Mouse (Mus musculus) forebrain, embryonic 14.5 days (tissue): Measurements from ENCODE around the gene Adprh. TPM values are rescaled to one million over a fixed set of nuclear protein-coding genes. Genes with fewer than 3 reads are reported as not detected.

Experiments used
- ATAC-seq: fragments of 200-750 bp; cut with Nextera tagmentation; 2 replicates; pipeline ENCODE4 v1.8.0; 2017; ENCODE audit warnings: mild to moderate bottlenecking, moderate library complexity
- DNase-seq: peaks from one replicate; pipeline ENCODE4 v3.0.0-alpha.2; 2015; ENCODE audit warnings: low spot score
- H3K27ac ChIP-seq: fragments of 300-500 bp; sonication (generic); 2 replicates; pipeline ENCODE4 v1.5.1; 2014; ENCODE audit warnings: low read depth, mild to moderate bottlenecking, control low read depth, low read length, moderate library complexity
- H3K27me3 ChIP-seq: fragments of 300-500 bp; sonication (generic); replicated peaks from 2 replicates; pipeline ENCODE4 v1.6.1; 2014; ENCODE audit warnings: low read length, control low read depth, mixed read lengths; ENCODE audit not compliant: control insufficient read depth, insufficient read depth
- H3K36me3 ChIP-seq: fragments of 300-500 bp; sonication (generic); 2 replicates; pipeline ENCODE4 v1.6.1; 2014; ENCODE audit warnings: low read length, control low read depth; ENCODE audit not compliant: control insufficient read depth, insufficient read depth
- H3K4me1 ChIP-seq: fragments of 300-500 bp; sonication (generic); 2 replicates; pipeline ENCODE4 v1.6.1; 2014; ENCODE audit warnings: antibody characterized with exemption, low read length, control low read depth; ENCODE audit not compliant: control insufficient read depth, insufficient read depth
- H3K4me2 ChIP-seq: fragments of 300-500 bp; sonication (generic); 2 replicates; pipeline ENCODE4 v1.6.1; 2014; ENCODE audit warnings: mild to moderate bottlenecking, control low read depth, low read length
- H3K4me3 ChIP-seq: fragments of 300-500 bp; sonication (generic); 2 replicates; pipeline ENCODE4 v1.5.1; 2014; ENCODE audit warnings: low read depth, low read length, control low read depth
- H3K9ac ChIP-seq: fragments of 300-500 bp; sonication (generic); 2 replicates; pipeline ENCODE4 v1.6.1; 2014; ENCODE audit warnings: mild to moderate bottlenecking, low read length, control low read depth, moderate library complexity
- H3K9me3 ChIP-seq: fragments of 300-500 bp; sonication (generic); replicated peaks from 2 replicates; pipeline ENCODE4 v1.6.1; 2016; ENCODE audit warnings: low read length, control low read depth, mixed read lengths; ENCODE audit not compliant: control insufficient read depth
- WGBS: fragments of 180-500 bp; shearing (Covaris S2); extraction: QIAGEN DNeasy Blood & Tissue Kit; methylation state at CpG from one replicate; pipeline ENCODE4 v1.1.7; 2014; 5-methylcytosine and 5-hydroxymethylcytosine counted together
- polyA plus RNA-seq: library from polyadenylated mRNA; unstranded; fragments of >200 nt; fragmentation: Nextera tagmentation; extraction: Ambion mirVana; gene quantifications from 2 replicates; pipeline ENCODE4 v1.2.1, GENCODE M21; 2014

The Adprh gene
- polyA plus RNA-seq, 1 experiment from 2014 or later: 124 TPM

GRCm38 (mm10) chr16:38468706-38469018 lies 16.2 kb upstream of the Adprh start:
- no peak overlapping the region for H3K27ac ChIP-seq
- no peaks in the 10 kb centered on the region for H3K27me3 ChIP-seq
- H3K36me3 ChIP-seq: no peaks in the 10 kb centered on the region
- H3K4me3 ChIP-seq: no peak overlapping the region
- DNase-seq: no peak
- H3K9me3 ChIP-seq: no peaks in the 10 kb centered on the region
- ATAC-seq: no peak
- 34% methylated on average over 3 of the region's 3 CpGs for WGBS
- no peaks in the 10 kb centered on the region for H3K4me1 ChIP-seq
- H3K9ac ChIP-seq: no peak overlapping the region
- H3K4me2 ChIP-seq: no peak overlapping the region

- no peaks in the 10 kb centered on the region for H3K9me3 ChIP-seq
- H3K9ac ChIP-seq: no peak overlapping the region
- no peaks in the 10 kb centered on the region for H3K27me3 ChIP-seq
- no peak overlapping the region for H3K4me3 ChIP-seq
- no peak overlapping the region for H3K27ac ChIP-seq
- H3K4me2 ChIP-seq: no peak overlapping the region
- 87% methylated on average over 8 of the region's 8 CpGs for WGBS
- no peaks in the 10 kb centered on the region for H3K4me1 ChIP-seq
- ATAC-seq (no peak), DNase-seq (no peak)
- H3K36me3 ChIP-seq: no peaks in the 10 kb centered on the region
Measured at GRCm38 (mm10) chr16:38467917-38468705, 15.6 kb upstream of the Adprh start.

- Histone ChIP-seq H3K4me3 (no peak overlapping the region), H3K4me2 (no peak overlapping the region)
- ATAC-seq: no peak
Measured at GRCm38 (mm10) chr16:38467091-38467916, 14.8 kb upstream of the Adprh start.

GRCm38 (mm10) chr16:38466089-38466488 lies 13.6 kb upstream of the Adprh start:
- ATAC-seq: no peak

More at GRCm38 (mm10) chr16:38467091-38467916, 14.8 kb upstream of the Adprh start:
- no peaks in the 10 kb centered on the region for H3K27me3 ChIP-seq
- DNase-seq: no peak
- H3K9ac ChIP-seq: no peak overlapping the region
- H3K9me3 ChIP-seq: no peaks in the 10 kb centered on the region
- H3K4me1 ChIP-seq: no peaks in the 10 kb centered on the region
- no peaks in the 10 kb centered on the region for H3K36me3 ChIP-seq
- 91% methylated on average over 13 of the region's 13 CpGs for WGBS
- H3K27ac ChIP-seq: no peak overlapping the region

GRCm38 (mm10) chr16:38463305-38463704 lies 10.8 kb upstream of the Adprh start:
- ATAC-seq: no peak
- H3K9ac ChIP-seq: no peak overlapping the region
- no peaks in the 10 kb centered on the region for H3K36me3 ChIP-seq
- no peak overlapping the region for H3K4me2 ChIP-seq
- H3K4me1 ChIP-seq: no peaks in the 10 kb centered on the region
- no peak overlapping the region for H3K4me3 ChIP-seq
- no peak for DNase-seq
- no peaks in the 10 kb centered on the region for H3K9me3 ChIP-seq
- no peak overlapping the region for H3K27ac ChIP-seq
- no peaks in the 10 kb centered on the region for H3K27me3 ChIP-seq
- WGBS: 91% methylated on average over 5 of the region's 5 CpGs

More at GRCm38 (mm10) chr16:38466089-38466488, 13.6 kb upstream of the Adprh start:
- DNase-seq: no peak
- WGBS: 81% methylated on average over 4 of the region's 4 CpGs
- Histone ChIP-seq H3K27ac (no peak overlapping the region), H3K4me3 (no peak overlapping the region), H3K9me3 (no peaks in the 10 kb centered on the region), H3K4me2 (no peak overlapping the region), H3K4me1 (no peaks in the 10 kb centered on the region), H3K9ac (no peak overlapping the region), H3K27me3 (no peaks in the 10 kb centered on the region), H3K36me3 (no peaks in the 10 kb centered on the region)

GRCm38 (mm10) chr16:38462161-38462560 lies 9.7 kb upstream of the Adprh start:
- no peaks in the 10 kb centered on the region for H3K9me3 ChIP-seq
- no peak overlapping the region for H3K4me2 ChIP-seq
- DNase-seq (no peak), ATAC-seq (no peak)
- H3K36me3 ChIP-seq: no peaks in the 10 kb centered on the region
- no peaks in the 10 kb centered on the region for H3K27me3 ChIP-seq
- 88% methylated on average over 7 of the region's 7 CpGs for WGBS
- no peaks in the 10 kb centered on the region for H3K4me1 ChIP-seq
- no peak overlapping the region for H3K9ac ChIP-seq
- no peak overlapping the region for H3K27ac ChIP-seq
- H3K4me3 ChIP-seq: no peak overlapping the region

- no peaks in the 10 kb centered on the region for H3K27me3 ChIP-seq
- 83% methylated on average over 8 of the region's 8 CpGs for WGBS
Measured at GRCm38 (mm10) chr16:38461749-38462148, 9.2 kb upstream of the Adprh start.

GRCm38 (mm10) chr16:38459990-38460389 lies 7.5 kb upstream of the Adprh start:
- Histone ChIP-seq H3K27ac (no peak overlapping the region), H3K4me3 (no peak overlapping the region), H3K4me1 (no peaks in the 10 kb centered on the region), H3K27me3 (no peaks in the 10 kb centered on the region), H3K9me3 (no peaks in the 10 kb centered on the region), H3K36me3 (no peaks in the 10 kb centered on the region), H3K9ac (no peak overlapping the region), H3K4me2 (no peak overlapping the region)
- WGBS: 95% methylated on average over 4 of the region's 4 CpGs
- DNase-seq (no peak), ATAC-seq (no peak)

More at GRCm38 (mm10) chr16:38461749-38462148, 9.2 kb upstream of the Adprh start:
- no peaks in the 10 kb centered on the region for H3K9me3 ChIP-seq
- H3K27ac ChIP-seq: no peak overlapping the region
- H3K36me3 ChIP-seq: no peaks in the 10 kb centered on the region
- ATAC-seq (no peak), DNase-seq (no peak)
- H3K4me3 ChIP-seq: no peak overlapping the region
- H3K9ac ChIP-seq: no peak overlapping the region
- no peaks in the 10 kb centered on the region for H3K4me1 ChIP-seq
- H3K4me2 ChIP-seq: no peak overlapping the region
